Comparison of ENCODE assay signal across 8 mouse cellular contexts in genomic region chr11:4053586-4053985, GRCm38 (mm10). TPM values are rescaled to one million over a fixed set of nuclear protein-coding genes. Genes with fewer than 3 reads are reported as not detected.
DNase-seq lines count a peak whose midpoint lies in the region; TF ChIP-seq lines count a peak whose summit lies in the region.
"Had no signal": no experiment of that assay in that cellular context is flagged by ENCODE, and none has a peak within 500 bp of the region (broad histone marks: within the 10 kb centered on the region; RNA-seq: fewer than 3 reads in every experiment).

No protein-coding gene starts in this region.

- H3K27me3 ChIP-seq in C2C12 (ENCODE audit: control insufficient read depth, insufficient read depth, insufficient read length), result peaks cover 36% of the 10 kb centered on the region
- peaks cover 12 to 15% of the 10 kb centered on the region in 2 experiments for H3K27me3 ChIP-seq in MEL (ENCODE audit: control insufficient read depth in 1 of 2, insufficient read depth in 2 of 2, low read length in 2 of 2)

- TF ChIP-seq POLR2A in MEL (IDR thresholded peaks at IDR 0.05; ENCODE audit: control insufficient read depth in 1 of 2, insufficient read depth in 1 of 2, low read depth in 1 of 2, low read length in 2 of 2, poor library complexity in 1 of 2), result no peak

- peak; percentile 51 for TF ChIP-seq CTCF in C2C12 (IDR thresholded peaks at IDR 0.05; ENCODE audit: control insufficient read depth, insufficient read depth, insufficient read length)
- TF ChIP-seq CTCF in MEL (IDR thresholded peaks at IDR 0.05 in 2 of 3, conservative IDR thresholded peaks at IDR 0.05 in 1 of 3; ENCODE audit: control insufficient read depth in 1 of 3, insufficient read depth in 1 of 3, low read depth in 2 of 3, low read length in 3 of 3, poor library complexity in 1 of 3, severe bottlenecking in 1 of 3), result peak; percentile 95 to 98 (median 95)
- TF ChIP-seq CTCF in gastrocnemius, adult 2 months (IDR thresholded peaks at IDR 0.05), result peak; percentile 91
- TF ChIP-seq CTCF in layer of hippocampus, adult 2 months (conservative IDR thresholded peaks at IDR 0.05), result peak; percentile 96

- intact Hi-C loops in gastrocnemius, adult 2 months (cut with DNase I), result no loop called here

- H3K4me3 ChIP-seq in C2C12 (ENCODE audit: insufficient read depth, poor library complexity, severe bottlenecking), result no peak overlapping the region
- H3K4me3 ChIP-seq in MEL (ENCODE audit: control insufficient read depth in 1 of 2, insufficient read depth in 1 of 2, low read depth in 2 of 2, low read length in 2 of 2), result no peak overlapping the region
- no peak overlapping the region for H3K4me3 ChIP-seq in gastrocnemius, adult 2 months
- H3K4me3 ChIP-seq in layer of hippocampus, adult 2 months, result no peak overlapping the region

- H3K27ac ChIP-seq in MEL (ENCODE audit: control insufficient read depth, low read depth, low read length), result no peak overlapping the region
- no peak overlapping the region for H3K27ac ChIP-seq in gastrocnemius, adult 2 months
- H3K27ac ChIP-seq in layer of hippocampus, adult 2 months, result no peak overlapping the region
- H3K27ac ChIP-seq: macrophage had no signal

- no peak for TF ChIP-seq EP300 in MEL (IDR thresholded peaks at IDR 0.05; ENCODE audit: low read depth in 1 of 2, low read length in 2 of 2)

- H3K79me2 ChIP-seq in C2C12 (ENCODE audit: control insufficient read depth, insufficient read depth), result no peaks in the 10 kb centered on the region
- H3K79me2 ChIP-seq in MEL (ENCODE audit: control insufficient read depth, insufficient read depth, low read length, poor library complexity), result no peaks in the 10 kb centered on the region

- H3K9me3 ChIP-seq in MEL (replicated peaks; ENCODE audit: insufficient read depth, low read length), result no peaks in the 10 kb centered on the region

- H3ac ChIP-seq in C2C12 (ENCODE audit: control insufficient read depth, insufficient read length, low read depth), result no peak overlapping the region

- H3K36me3 ChIP-seq in C2C12 (ENCODE audit: control insufficient read depth, insufficient read depth) (no peaks in the 10 kb centered on the region), MEL (ENCODE audit: control insufficient read depth in 1 of 2, insufficient read depth in 2 of 2, low read length in 2 of 2) (no peaks in the 10 kb centered on the region)

- H3K79me3 ChIP-seq in C2C12 (ENCODE audit: low read depth), result no peaks in the 10 kb centered on the region

- no peak overlapping the region for H3K9ac ChIP-seq in MEL (ENCODE audit: control insufficient read depth, low read depth, low read length, poor library complexity, severe bottlenecking)

- H3K4me1 ChIP-seq in MEL (ENCODE audit: control insufficient read depth in 1 of 2, insufficient read depth in 2 of 2, low read length in 2 of 2), result no peaks in the 10 kb centered on the region

- DNase-seq in MEL (ENCODE audit: low read depth, low spot score), result peak; percentile 84
- DNase-seq in cerebellum, adult 18-20 months, result peak; percentile 63 to 76
- DNase-seq in gastrocnemius, adult 2 months, result peak; percentile 67
- peak; percentile 50 to 88 for DNase-seq in layer of hippocampus, adult 2 months (ENCODE audit: low spot score in 2 of 2)
- peak; percentile 86 for DNase-seq in lung, postnatal 14 days
- DNase-seq in skeletal muscle tissue, adult 2 months (ENCODE audit: low read depth, low spot score), result peak; percentile 33

- peak; percentile 96 for TF ChIP-seq RAD21 in MEL (IDR thresholded peaks at IDR 0.05; ENCODE audit: low read depth, low read length)

TF ChIP-seq in C2C12, 6 proteins besides CTCF, POLR2A, EP300 and RAD21:
- TF ChIP-seq MYOD1 (IDR thresholded peaks at IDR 0.05; ENCODE audit: control insufficient read depth, insufficient read length, low read depth) (no peak), MAX (IDR thresholded peaks at IDR 0.05) (no peak), CEBPB (IDR thresholded peaks at IDR 0.05; ENCODE audit: low read depth) (no peak), USF1 (IDR thresholded peaks at IDR 0.05; ENCODE audit: low read depth) (peak; percentile 14)
TF ChIP-seq in C2C12: peak in this region for 1.

TF ChIP-seq in MEL, 35 proteins besides CTCF, POLR2A, EP300 and RAD21:
- TF ChIP-seq MEF2A (IDR thresholded peaks at IDR 0.05; ENCODE audit: extremely low read depth, insufficient replicate concordance, low read depth, low read length, poor library complexity, severe bottlenecking) (no peak), CHD2 (IDR thresholded peaks at IDR 0.05; ENCODE audit: low read length) (no peak), CHD1 (IDR thresholded peaks at IDR 0.05; ENCODE audit: low read depth, low read length) (no peak), NELFE (IDR thresholded peaks at IDR 0.05; ENCODE audit: low read depth, low read length) (no peak), ZC3H11A (IDR thresholded peaks at IDR 0.05; ENCODE audit: low read depth, low read length) (peak; percentile 91), ELF1 (IDR thresholded peaks at IDR 0.05; ENCODE audit: low read depth, low read length) (no peak), SMC3 (IDR thresholded peaks at IDR 0.05; ENCODE audit: low read depth, low read length) (peak; percentile 97), JUND (IDR thresholded peaks at IDR 0.05; ENCODE audit: low read depth, low read length) (no peak), SIN3A (IDR thresholded peaks at IDR 0.05; ENCODE audit: low read length) (no peak), USF1 (IDR thresholded peaks at IDR 0.05; ENCODE audit: low read depth, low read length) (peak; percentile 69), HCFC1 (IDR thresholded peaks at IDR 0.05; ENCODE audit: low read depth, low read length) (no peak)

RNA-seq across cellular contexts. Expression of gene Sec14l3, which starts 11.1 kb away (rescaled TPM):
- polyA plus RNA-seq in C2C12 (2012; fragmentation: generic; extraction: Trizol) (not detected), MEL (2012; ENCODE audit: insufficient read depth in 1 of 2, insufficient read length in 2 of 2, low read depth in 1 of 2, low replicate concordance in 2 of 2, missing spikeins in 1 of 2) (not detected)
- total RNA-seq in MEL (2012; rRNA removed), result not detected in 2 replicates
- total RNA-seq in gastrocnemius, adult 2 months (2021), result not detected
- 1 to 10 TPM; 1.3 to 2.6 TPM for total RNA-seq in layer of hippocampus, adult 2 months (2021)
- polyA plus RNA-seq: macrophage had no signal

RNA-seq across cellular contexts. Expression of gene Sec14l4, which starts 22.3 kb away (rescaled TPM):
- polyA plus RNA-seq in C2C12 (2012; fragmentation: generic; extraction: Trizol) (not detected), MEL (2012; ENCODE audit: insufficient read depth in 1 of 2, insufficient read length in 2 of 2, low read depth in 1 of 2, low replicate concordance in 2 of 2, missing spikeins in 1 of 2) (not detected)
- not detected in 2 replicates for total RNA-seq in MEL (2012; rRNA removed)
- not detected for total RNA-seq in gastrocnemius, adult 2 months (2021)
- total RNA-seq in layer of hippocampus, adult 2 months (2021), result under 1 TPM; 0.17 to 0.64 TPM
- polyA plus RNA-seq: macrophage had no signal

RNA-seq across cellular contexts. Expression of gene Mtfp1, which starts 41.7 kb away (rescaled TPM):
- 10.8 TPM for polyA plus RNA-seq in C2C12 (2012; fragmentation: generic; extraction: Trizol)
- total RNA-seq in MEL (2012; rRNA removed), result 71.4 and 84.8 TPM in 2 replicates
- polyA plus RNA-seq in MEL (2012; ENCODE audit: insufficient read depth in 1 of 2, insufficient read length in 2 of 2, low read depth in 1 of 2, low replicate concordance in 2 of 2, missing spikeins in 1 of 2), result 10 to 100 TPM in 1 of 2 experiments, not detected in 1; 70.5 TPM
- 10 to 100 TPM; 38.9 to 72.9 TPM for total RNA-seq in gastrocnemius, adult 2 months (2021)
- total RNA-seq in layer of hippocampus, adult 2 months (2021), result 100 to 1,000 TPM; 115 to 119 TPM

Comparison
In these comparisons a context has a peak if more than half of its experiments do, and no peak if none do; other contexts are left out.
1. DNase-seq: peak in every context shown above with its lines; median percentile 86 in lung, postnatal 14 days; 84 in MEL; 70 in cerebellum, adult 18-20 months; 69 in layer of hippocampus, adult 2 months; 67 in gastrocnemius, adult 2 months; 33 in skeletal muscle tissue, adult 2 months.